Mouse (Mus musculus) liver, postnatal 0 days (tissue): Measurements from ENCODE around the gene 2610507B11Rik.

Experiments
- CTCF ChIP-seq: sonication (generic); IDR thresholded peaks from 2 replicates; pipeline ENCODE4 v1.5.1; 2016; ENCODE audit warnings: antibody characterized with exemption, low read depth
- EP300 ChIP-seq: IDR thresholded peaks from 2 replicates; pipeline ENCODE4 v1.6.1; 2016; ENCODE audit warnings: antibody characterized with exemption, low read depth, mild to moderate bottlenecking

GRCm38 (mm10) chr11:78324965-78325364, 63.4 kb downstream of the 2610507B11Rik start:
- TF ChIP-seq CTCF (no peak), EP300 (no peak)
